ENCODE assay signal across 15 mouse cellular contexts in the genomic region with DNA sequence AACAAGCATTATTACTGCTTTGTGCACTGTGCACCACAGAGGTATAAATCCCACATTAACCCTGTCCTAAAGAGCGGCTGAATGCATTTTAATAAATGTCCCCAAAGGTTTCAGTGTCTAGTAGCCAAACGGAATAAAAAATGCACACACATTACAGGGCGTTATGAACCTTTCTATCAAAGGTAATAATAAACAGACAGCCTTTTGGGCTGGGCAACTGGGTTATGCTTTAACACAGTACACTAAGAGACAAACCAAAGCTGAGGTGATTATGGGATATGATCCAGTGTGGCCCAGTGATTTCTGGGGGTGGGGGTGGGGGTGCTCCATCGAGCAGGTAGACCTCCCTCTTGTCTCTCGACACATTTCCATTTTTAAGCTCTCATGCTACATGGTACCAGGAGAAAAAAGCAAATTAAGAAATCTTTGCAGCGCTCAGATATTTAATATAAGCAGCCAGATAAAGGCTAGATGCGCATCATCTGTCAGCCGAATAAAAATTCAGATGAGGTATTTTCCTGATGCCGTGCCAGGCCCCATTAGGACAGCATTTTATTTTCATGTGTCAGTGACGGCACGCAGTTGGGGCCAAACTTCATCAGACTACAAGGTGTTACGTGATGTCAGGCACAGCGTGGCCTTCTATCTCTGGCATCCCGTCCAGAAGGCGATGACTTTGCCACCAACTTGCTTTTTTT. TPM values are rescaled to one million over a fixed set of nuclear protein-coding genes. Genes with fewer than 3 reads are reported as not detected.
DNase-seq lines count a peak whose midpoint lies in the region; ATAC-seq lines count a peak whose summit lies in the region.
"Had no signal": no experiment of that assay in that cellular context is flagged by ENCODE, and none has a peak within 500 bp of the region (broad histone marks: within the 10 kb centered on the region; RNA-seq: fewer than 3 reads in every experiment).

No protein-coding gene starts in this region.

- ATAC-seq in heart, embryonic 11.5 days (replicated peaks; ENCODE audit: insufficient number of reproducible peaks, low FRiP score, low TSS enrichment), result no peak
- no peak for ATAC-seq in embryonic facial prominence, embryonic 14.5 days (ENCODE audit: low read depth)

- H3K27ac ChIP-seq in heart, embryonic 11.5 days (ENCODE audit: low read depth, low read length), result no peak overlapping the region
- 0 out of 2 replicates have a peak overlapping the region, but pooled peaks have one; percentile 6 for H3K27ac ChIP-seq in embryonic facial prominence, embryonic 14.5 days (replicated peaks; ENCODE audit: low read depth, low read length)
- H3K27ac ChIP-seq: liver, embryonic 14.5 days; neural tube, embryonic 12.5 days had no signal

- H3K4me3 ChIP-seq in heart, embryonic 11.5 days (ENCODE audit: low read depth, low read length), result no peak overlapping the region
- no peak overlapping the region for H3K4me3 ChIP-seq in embryonic facial prominence, embryonic 14.5 days (ENCODE audit: low read depth, low read length)
- H3K4me3 ChIP-seq: embryonic facial prominence, embryonic 13.5 days; neural tube, embryonic 12.5 days had no signal

- peak; percentile 73 for DNase-seq in heart, adult 11 months
- DNase-seq in kidney, postnatal 36 days, result peak; percentile 16 to 49
- DNase-seq in kidney, postnatal 14 days, result no peak
- DNase-seq in embryonic facial prominence, embryonic 14.5 days (ENCODE audit: low spot score), result peak; percentile 54
- peak; percentile 31 for DNase-seq in heart, postnatal 4 days
- DNase-seq in frontal cortex, postnatal 14 days (ENCODE audit: low spot score in 2 of 2), result no peak
- DNase-seq: cerebellum, postnatal 36 days; kidney, postnatal 10 days; right cerebral cortex, postnatal 14 days; thymus, postnatal 36 days had no signal

- peaks cover 10% of the 10 kb centered on the region; the same call in 1 of the 2 replicates for H3K4me1 ChIP-seq in heart, embryonic 11.5 days (ENCODE audit: control insufficient read depth, insufficient read depth, low read length)
- H3K4me1 ChIP-seq in embryonic facial prominence, embryonic 14.5 days (ENCODE audit: control insufficient read depth, insufficient read depth, low read length), result peaks cover 27% of the 10 kb centered on the region

- no peaks in the 10 kb centered on the region for H3K36me3 ChIP-seq in heart, embryonic 11.5 days (ENCODE audit: control insufficient read depth, insufficient read depth, low read length)
- no peaks in the 10 kb centered on the region for H3K36me3 ChIP-seq in embryonic facial prominence, embryonic 14.5 days (ENCODE audit: control insufficient read depth, insufficient read depth, low read length)
- H3K36me3 ChIP-seq: embryonic facial prominence, embryonic 13.5 days; neural tube, embryonic 12.5 days had no signal

- peaks cover 3% of the 10 kb centered on the region; the same call in 1 of the 2 replicates for H3K9me3 ChIP-seq in heart, embryonic 11.5 days (replicated peaks; ENCODE audit: control insufficient read depth, low read length)
- no peaks in the 10 kb centered on the region for H3K9me3 ChIP-seq in embryonic facial prominence, embryonic 14.5 days (ENCODE audit: control insufficient read depth, low read length)
- H3K9me3 ChIP-seq: embryonic facial prominence, embryonic 13.5 days had no signal

- H3K27me3 ChIP-seq in heart, embryonic 11.5 days (ENCODE audit: control insufficient read depth, insufficient read depth, low read length), result peaks cover 8% of the 10 kb centered on the region; the same call in 1 of the 2 replicates
- no peaks in the 10 kb centered on the region for H3K27me3 ChIP-seq in embryonic facial prominence, embryonic 14.5 days (replicated peaks; ENCODE audit: control insufficient read depth, insufficient read depth, low read length)
- H3K27me3 ChIP-seq: neural tube, embryonic 12.5 days had no signal

- no peak overlapping the region for H3K4me2 ChIP-seq in heart, embryonic 11.5 days
- no peak overlapping the region for H3K4me2 ChIP-seq in embryonic facial prominence, embryonic 14.5 days (ENCODE audit: low read depth, low read length)
- H3K4me2 ChIP-seq: neural tube, embryonic 12.5 days had no signal

- WGBS in heart, embryonic 11.5 days (ENCODE audit: insufficient replicate concordance), result 57% methylated on average over 15 of the region's 15 CpGs
- 61% methylated on average over 15 of the region's 15 CpGs for WGBS in embryonic facial prominence, embryonic 14.5 days

- H3K9ac ChIP-seq in heart, embryonic 11.5 days (ENCODE audit: low read depth, low read length), result no peak overlapping the region
- no peak overlapping the region for H3K9ac ChIP-seq in embryonic facial prominence, embryonic 14.5 days (ENCODE audit: low read depth, low read length)
- H3K9ac ChIP-seq: embryonic facial prominence, embryonic 13.5 days; liver, embryonic 14.5 days; neural tube, embryonic 12.5 days had no signal

RNA-seq across cellular contexts. Expression of a gene that starts 51.6 kb away (rescaled TPM):
- 7.9 and 8.6 TPM in 2 replicates for polyA plus RNA-seq in heart, embryonic 11.5 days (2014; fragmentation: Nextera tagmentation; extraction: Ambion mirVana)
- 11.0 and 12.3 TPM in 2 replicates for polyA plus RNA-seq in embryonic facial prominence, embryonic 14.5 days (2014; fragmentation: Nextera tagmentation; extraction: Ambion mirVana)
- 10 to 100 TPM; 24.0 to 29.3 TPM for total RNA-seq in heart, postnatal 4 days (2021)
- total RNA-seq: hematopoietic stem cell, adult 5-6 weeks had no signal

Comparison
In these comparisons a context has a peak if more than half of its experiments do, and no peak if none do; other contexts are left out.
1. DNase-seq: peak in heart, adult 11 months (single experiment), kidney, postnatal 36 days (2 of 2), embryonic facial prominence, embryonic 14.5 days (single experiment) and heart, postnatal 4 days (single experiment); none in kidney, postnatal 14 days (single experiment) and frontal cortex, postnatal 14 days (0 of 2).